Mouse (Mus musculus): ENCODE results near the gene Fbxw13. TPM values are rescaled to one million over a fixed set of nuclear protein-coding genes. Genes with fewer than 3 reads are reported as not detected.
"Not testable (repeated sequence)": the region's sequence is repeated elsewhere in the genome, so short reads cannot be mapped to it uniquely, and the experiment has no call there.

Gene Fbxw13
- not detected in 2 replicates for polyA plus RNA-seq (2012; rRNA removed)

- H3K4me1 ChIP-seq (ENCODE audit: control insufficient read depth, insufficient read depth, low read length); DNase-seq: not testable (repeated sequence)
- WGBS: 65% methylated on average over 3 of the region's 3 CpGs
Observed at GRCm38 (mm10) chr9:109195875-109196274, at the start of gene Fbxw13. Gene Fbxw13 (minus strand): TSS chr9:109195975.

GRCm38 (mm10) chr9:109234654-109235053, 38.9 kb upstream of the Fbxw13 start, which contains the start of gene Fbxw20:
Gene Fbxw20 (minus strand): TSS chr9:109234754.
- DNase-seq: no peak
- 83% methylated on average over 1 of the region's 1 CpGs for WGBS
- no peaks in the 10 kb centered on the region for H3K4me1 ChIP-seq (ENCODE audit: control insufficient read depth, insufficient read depth, low read length)
- no peak within 1 kb of the TSS for H3K4me3 ChIP-seq (replicated peaks; ENCODE audit: extremely low read depth, low read depth, low read length)
- TF ChIP-seq POLR2A (IDR thresholded peaks at IDR 0.05; ENCODE audit: borderline replicate concordance, extremely low read depth, low read depth, low read length) (no peak), CTCF (IDR thresholded peaks at IDR 0.05; ENCODE audit: insufficient read depth, low read length) (no peak)

More at GRCm38 (mm10) chr9:109195875-109196274, at the start of gene Fbxw13:
- H3K4me3 ChIP-seq (replicated peaks; ENCODE audit: extremely low read depth, low read depth, low read length): not testable (repeated sequence)

- Histone ChIP-seq H3K4me1 (ENCODE audit: control insufficient read depth, insufficient read depth, low read length) (no peaks in the 10 kb centered on the region), H3K4me3 (replicated peaks; ENCODE audit: extremely low read depth, low read depth, low read length) (no peak overlapping the region)
- TF ChIP-seq POLR2A (IDR thresholded peaks at IDR 0.05; ENCODE audit: borderline replicate concordance, extremely low read depth, low read depth, low read length) (no peak), CTCF (IDR thresholded peaks at IDR 0.05; ENCODE audit: insufficient read depth, low read length) (peak; percentile 18; the same call in 1 of the 2 replicates)
- no peak for DNase-seq
- 60% methylated on average over 6 of the region's 6 CpGs for WGBS
Observed at GRCm38 (mm10) chr9:109218449-109218848, 22.7 kb upstream of the Fbxw13 start.

DNA sequence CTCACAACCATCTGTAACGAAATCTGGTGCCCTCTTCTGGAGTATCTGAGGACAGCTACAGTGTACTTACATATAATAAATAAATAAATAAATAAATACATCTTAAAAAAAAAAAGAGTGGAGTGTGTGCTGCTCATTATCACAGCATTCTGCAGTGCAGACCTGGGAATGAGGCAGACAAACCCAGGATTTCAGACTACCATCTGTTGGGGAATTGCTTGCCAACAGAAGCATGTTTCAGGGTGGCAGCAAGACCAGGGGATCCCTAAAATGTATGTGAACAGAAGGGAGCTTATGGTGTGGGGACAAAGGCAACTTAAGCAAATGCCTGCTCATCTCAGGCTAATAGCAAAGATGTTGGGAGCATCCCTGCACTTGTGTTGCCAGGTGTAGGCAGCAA, 5.6 kb upstream of the Fbxw13 start:
- H3K4me1 ChIP-seq (ENCODE audit: control insufficient read depth, insufficient read depth, low read length); DNase-seq; H3K4me3 ChIP-seq (replicated peaks; ENCODE audit: extremely low read depth, low read depth, low read length): not testable (repeated sequence)
- 42% methylated on average over 1 of the region's 1 CpGs for WGBS

- 92% methylated on average over 1 of the region's 1 CpGs for WGBS
- DNase-seq: no peak
- no peak overlapping the region for H3K4me3 ChIP-seq (replicated peaks; ENCODE audit: extremely low read depth, low read depth, low read length)
- TF ChIP-seq POLR2A (IDR thresholded peaks at IDR 0.05; ENCODE audit: borderline replicate concordance, extremely low read depth, low read depth, low read length) (no peak), CTCF (IDR thresholded peaks at IDR 0.05; ENCODE audit: insufficient read depth, low read length) (no peak)
- H3K4me1 ChIP-seq (ENCODE audit: control insufficient read depth, insufficient read depth, low read length): no peaks in the 10 kb centered on the region
Observed at GRCm38 (mm10) chr9:109200349-109200748, 4.6 kb upstream of the Fbxw13 start.

DNA sequence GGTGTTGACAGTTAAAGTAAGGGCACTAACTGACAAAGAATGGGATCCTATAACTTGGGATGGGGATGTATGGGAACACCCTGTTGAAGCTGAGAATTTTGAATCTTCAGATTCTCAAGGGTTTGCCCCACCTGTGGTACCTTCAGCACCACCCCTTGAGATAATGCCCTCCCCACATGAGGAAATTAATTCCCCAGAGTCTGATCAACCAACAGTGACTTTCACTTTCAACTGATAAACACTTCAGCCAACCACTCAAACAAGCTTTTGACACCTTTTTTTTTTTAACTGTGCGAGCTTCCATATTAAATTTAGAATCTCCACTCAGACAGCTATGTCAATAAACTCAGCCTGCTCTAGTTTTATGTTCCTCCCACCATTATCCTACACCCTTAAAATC, 3.6 kb upstream of the Fbxw13 start:
- H3K4me3 ChIP-seq (replicated peaks; ENCODE audit: extremely low read depth, low read depth, low read length): no peak overlapping the region
- TF ChIP-seq POLR2A (IDR thresholded peaks at IDR 0.05; ENCODE audit: borderline replicate concordance, extremely low read depth, low read depth, low read length): no peak
- no peak for TF ChIP-seq CTCF (IDR thresholded peaks at IDR 0.05; ENCODE audit: insufficient read depth, low read length)
- no peak for DNase-seq
- H3K4me1 ChIP-seq (ENCODE audit: control insufficient read depth, insufficient read depth, low read length): no peaks in the 10 kb centered on the region
- 30% methylated on average over 1 of the region's 1 CpGs for WGBS

- no peak for TF ChIP-seq CTCF (IDR thresholded peaks at IDR 0.05; ENCODE audit: insufficient read depth, low read length)
- DNase-seq: no peak
- WGBS: 85% methylated on average over 1 of the region's 1 CpGs
- no peaks in the 10 kb centered on the region for H3K4me1 ChIP-seq (ENCODE audit: control insufficient read depth, insufficient read depth, low read length)
- H3K4me3 ChIP-seq (replicated peaks; ENCODE audit: extremely low read depth, low read depth, low read length): no peak overlapping the region
Observed at GRCm38 (mm10) chr9:109177208-109177607, 18.6 kb downstream of the Fbxw13 start.

DNA sequence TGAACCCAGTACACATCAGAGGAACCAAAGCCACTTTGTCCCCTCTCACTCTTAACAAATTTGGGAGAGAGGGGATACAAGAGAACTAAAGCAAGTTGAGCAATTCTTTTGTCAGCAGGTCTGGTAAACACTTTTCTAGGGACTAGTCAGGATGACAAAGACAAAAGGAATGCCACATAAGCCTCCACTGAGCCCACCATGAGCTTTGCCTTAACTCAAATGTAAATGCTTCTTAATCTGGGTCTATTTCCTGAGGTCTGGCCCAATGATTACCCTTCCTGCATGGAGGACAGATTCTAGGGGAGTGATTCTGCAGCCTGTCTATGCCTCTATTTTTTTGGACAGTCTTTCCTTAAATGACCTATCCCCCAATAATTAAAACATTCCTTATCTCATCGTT, 19.5 kb downstream of the Fbxw13 start:
- WGBS: 81% methylated on average over 1 of the region's 1 CpGs
- H3K4me1 ChIP-seq (ENCODE audit: control insufficient read depth, insufficient read depth, low read length): no peaks in the 10 kb centered on the region
- TF ChIP-seq POLR2A (IDR thresholded peaks at IDR 0.05; ENCODE audit: borderline replicate concordance, extremely low read depth, low read depth, low read length) (no peak), CTCF (IDR thresholded peaks at IDR 0.05; ENCODE audit: insufficient read depth, low read length) (no peak)
- no peak for DNase-seq
- no peak overlapping the region for H3K4me3 ChIP-seq (replicated peaks; ENCODE audit: extremely low read depth, low read depth, low read length)

- Histone ChIP-seq H3K4me3 (replicated peaks; ENCODE audit: extremely low read depth, low read depth, low read length) (no peak overlapping the region), H3K4me1 (ENCODE audit: control insufficient read depth, insufficient read depth, low read length) (no peaks in the 10 kb centered on the region)
- TF ChIP-seq POLR2A (IDR thresholded peaks at IDR 0.05; ENCODE audit: borderline replicate concordance, extremely low read depth, low read depth, low read length) (no peak), CTCF (IDR thresholded peaks at IDR 0.05; ENCODE audit: insufficient read depth, low read length) (no peak)
- no peak for DNase-seq
Observed at GRCm38 (mm10) chr9:109167316-109167715, 28.5 kb downstream of the Fbxw13 start.

- H3K4me3 ChIP-seq (replicated peaks; ENCODE audit: extremely low read depth, low read depth, low read length): no peak within 1 kb of the TSS
- TF ChIP-seq CTCF (IDR thresholded peaks at IDR 0.05; ENCODE audit: insufficient read depth, low read length) (no peak), POLR2A (IDR thresholded peaks at IDR 0.05; ENCODE audit: borderline replicate concordance, extremely low read depth, low read depth, low read length) (no peak)
- no peak for DNase-seq
- WGBS: 70% methylated on average over 3 of the region's 3 CpGs
- H3K4me1 ChIP-seq (ENCODE audit: control insufficient read depth, insufficient read depth, low read length): no peaks in the 10 kb centered on the region
Observed at GRCm38 (mm10) chr9:109161941-109162340, 33.8 kb downstream of the Fbxw13 start, which contains the start of gene Fbxw21. Gene Fbxw21 (minus strand): TSS chr9:109162041.

DNA sequence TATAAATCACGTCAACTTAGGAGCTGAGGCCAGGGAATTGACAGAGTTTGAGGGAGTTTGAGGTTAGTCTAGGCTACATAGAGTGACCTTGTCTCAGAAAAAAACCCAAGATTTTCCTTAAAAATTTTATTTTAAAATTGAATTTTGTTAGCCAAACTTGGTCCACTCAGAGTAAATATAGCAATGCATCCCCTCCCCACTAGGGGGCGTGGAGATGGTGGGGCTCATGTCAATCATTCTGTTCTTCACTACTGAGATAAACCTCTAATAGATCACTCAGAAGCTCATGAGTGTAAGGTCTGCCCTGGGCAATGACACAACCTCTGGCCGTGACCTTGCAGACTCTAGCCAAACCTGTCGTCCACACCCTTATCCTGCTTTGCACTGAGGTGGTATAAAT, 55.4 kb downstream of the Fbxw13 start:
- H3K4me1 ChIP-seq (ENCODE audit: control insufficient read depth, insufficient read depth, low read length); DNase-seq; H3K4me3 ChIP-seq (replicated peaks; ENCODE audit: extremely low read depth, low read depth, low read length): not testable (repeated sequence)
- 64% methylated on average over 4 of the region's 4 CpGs for WGBS

Data from lung, adult 2 months (tissue).